Mouse (Mus musculus): ENCODE results near the gene Ank2.

DNA sequence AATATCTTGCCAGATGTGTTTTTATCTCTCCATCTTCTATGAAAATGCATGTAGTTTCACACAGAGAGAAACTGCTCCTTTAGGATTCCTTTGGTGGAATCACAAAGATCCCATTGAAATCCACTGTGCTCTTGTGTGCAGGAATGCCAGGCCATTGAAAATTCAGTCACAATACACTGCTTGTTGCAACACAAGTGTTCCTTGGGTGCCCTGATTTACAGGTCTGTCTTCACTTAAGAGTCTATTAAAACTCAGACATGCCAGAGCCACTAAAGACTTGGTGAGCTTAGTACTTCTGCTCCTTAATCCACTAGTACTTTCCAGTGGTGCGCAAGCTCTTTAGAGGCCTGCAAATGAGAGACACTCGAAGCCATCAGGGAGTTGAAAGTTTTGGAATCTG, 359.5 kb downstream of the Ank2 start:
- TF ChIP-seq CTCF (IDR thresholded peaks at IDR 0.05; ENCODE audit: extremely low read depth, insufficient read length, insufficient replicate concordance, low read depth, low read length) (no peak), POLR2A (IDR thresholded peaks at IDR 0.05; ENCODE audit: low read depth, low read length) (no peak)

Measured in small intestine, adult 2 months (tissue).